In genomic region chr17:35001452-35002152, GRCm38 (mm10) we compare ENCODE assay signal across 7 mouse cellular contexts. TPM values are rescaled to one million over a fixed set of nuclear protein-coding genes. Genes with fewer than 3 reads are reported as not detected.
A peak's percentile ranks its signal among the peaks of the same experiment; 100 is the strongest.
DNase-seq lines count a peak whose midpoint lies in the region; ATAC-seq and TF ChIP-seq lines count a peak whose summit lies in the region.

No protein-coding gene starts in this region.

- DNase-seq in kidney, adult 18-20 months = no peak
- peak; percentile 56 for DNase-seq in Muller cell, postnatal 12 days (ENCODE audit: inconsistent ontology term)
- peak; percentile 46 for DNase-seq in stomach, postnatal 0 days (ENCODE audit: low spot score)

- peaks cover 46% of the 10 kb centered on the region for H3K36me3 ChIP-seq in kidney, embryonic 16.5 days (ENCODE audit: insufficient read depth, low read length)
- peaks cover 51% of the 10 kb centered on the region for H3K36me3 ChIP-seq in embryonic facial prominence, embryonic 13.5 days
- peaks cover 18% of the 10 kb centered on the region; the same call in 1 of the 2 replicates for H3K36me3 ChIP-seq in intestine, embryonic 16.5 days (ENCODE audit: control insufficient read depth, insufficient read depth, low read length)
- peaks cover 56% of the 10 kb centered on the region for H3K36me3 ChIP-seq in megakaryocyte, embryonic 14.5 days (replicated peaks; ENCODE audit: low read length)
- H3K36me3 ChIP-seq in stomach, postnatal 0 days (ENCODE audit: control insufficient read depth, insufficient read depth, low read length) = peaks cover 12% of the 10 kb centered on the region

- peak overlapping the region; percentile 98 for H3K9ac ChIP-seq in kidney, embryonic 16.5 days (replicated peaks; ENCODE audit: low read length)
- H3K9ac ChIP-seq in embryonic facial prominence, embryonic 13.5 days = peak overlapping the region; percentile 98
- H3K9ac ChIP-seq in intestine, embryonic 16.5 days (ENCODE audit: low read depth, low read length) = peak overlapping the region; percentile 98
- H3K9ac ChIP-seq in stomach, postnatal 0 days (ENCODE audit: low read length) = peak overlapping the region; percentile 87

- peaks cover 32% of the 10 kb centered on the region for H3K4me1 ChIP-seq in kidney, embryonic 16.5 days (ENCODE audit: insufficient read depth, low read length)
- H3K4me1 ChIP-seq in embryonic facial prominence, embryonic 13.5 days = peaks cover 33% of the 10 kb centered on the region
- H3K4me1 ChIP-seq in intestine, embryonic 16.5 days (ENCODE audit: control insufficient read depth, insufficient read depth, low read length) = peaks cover 20% of the 10 kb centered on the region
- peaks cover 74% of the 10 kb centered on the region for H3K4me1 ChIP-seq in megakaryocyte, embryonic 14.5 days
- peaks cover 9% of the 10 kb centered on the region for H3K4me1 ChIP-seq in stomach, postnatal 0 days (replicated peaks; ENCODE audit: control insufficient read depth, insufficient read depth)

- TF ChIP-seq EP300 in stomach, postnatal 0 days (optimal IDR thresholded peaks at IDR 0.05) = no peak

- H3K9me3 ChIP-seq in kidney, embryonic 16.5 days (ENCODE audit: low read length) = peaks cover 1% of the 10 kb centered on the region; the same call in 1 of the 2 replicates
- no peaks in the 10 kb centered on the region for H3K9me3 ChIP-seq in embryonic facial prominence, embryonic 13.5 days
- no peaks in the 10 kb centered on the region for H3K9me3 ChIP-seq in intestine, embryonic 16.5 days (ENCODE audit: control insufficient read depth, low read length)
- no peaks in the 10 kb centered on the region for H3K9me3 ChIP-seq in megakaryocyte, embryonic 14.5 days
- H3K9me3 ChIP-seq in stomach, postnatal 0 days (ENCODE audit: control insufficient read depth, low read length) = no peaks in the 10 kb centered on the region

- peak overlapping the region; percentile 100 for H3K4me2 ChIP-seq in kidney, embryonic 16.5 days (replicated peaks; ENCODE audit: low read depth, low read length)
- peak overlapping the region; percentile 99 for H3K4me2 ChIP-seq in embryonic facial prominence, embryonic 13.5 days
- peak overlapping the region; percentile 97 for H3K4me2 ChIP-seq in intestine, embryonic 16.5 days (ENCODE audit: low read depth, low read length)
- H3K4me2 ChIP-seq in stomach, postnatal 0 days (replicated peaks; ENCODE audit: low read depth) = peak overlapping the region; percentile 99

- peak overlapping the region; percentile 97 for H3K27ac ChIP-seq in kidney, embryonic 16.5 days (ENCODE audit: low read length)
- peak overlapping the region; percentile 99 for H3K27ac ChIP-seq in embryonic facial prominence, embryonic 13.5 days
- H3K27ac ChIP-seq in intestine, embryonic 16.5 days (ENCODE audit: low read length) = peak overlapping the region; percentile 98
- H3K27ac ChIP-seq in stomach, postnatal 0 days (replicated peaks) = peak overlapping the region; percentile 98

- TF ChIP-seq CTCF in stomach, postnatal 0 days (IDR thresholded peaks at IDR 0.05; ENCODE audit: low read depth) = no peak

- peak; percentile 29 for ATAC-seq in kidney, embryonic 16.5 days (ENCODE audit: low FRiP score, low TSS enrichment)
- peak; percentile 2; the same call in 1 of the 2 replicates for ATAC-seq in embryonic facial prominence, embryonic 13.5 days (ENCODE audit: insufficient number of reproducible peaks, insufficient read depth, low FRiP score, low TSS enrichment, low read depth)
- ATAC-seq in intestine, embryonic 16.5 days = no peak; the same call in 1 of the 2 replicates
- no peak; the same call in 1 of the 2 replicates for ATAC-seq in stomach, postnatal 0 days (ENCODE audit: low FRiP score, low TSS enrichment)

- H3K4me3 ChIP-seq in kidney, embryonic 16.5 days (ENCODE audit: low read length) = peak overlapping the region; percentile 93
- peak overlapping the region; percentile 90 for H3K4me3 ChIP-seq in embryonic facial prominence, embryonic 13.5 days
- peak overlapping the region; percentile 98 for H3K4me3 ChIP-seq in intestine, embryonic 16.5 days (ENCODE audit: low read length)
- peak overlapping the region; percentile 100 for H3K4me3 ChIP-seq in megakaryocyte, embryonic 14.5 days (replicated peaks)
- peak overlapping the region; percentile 76 for H3K4me3 ChIP-seq in stomach, postnatal 0 days (ENCODE audit: low read depth, low read length)

- no peaks in the 10 kb centered on the region for H3K27me3 ChIP-seq in kidney, embryonic 16.5 days (ENCODE audit: insufficient read depth, low read length)
- no peaks in the 10 kb centered on the region for H3K27me3 ChIP-seq in embryonic facial prominence, embryonic 13.5 days
- no peaks in the 10 kb centered on the region for H3K27me3 ChIP-seq in intestine, embryonic 16.5 days (replicated peaks; ENCODE audit: control insufficient read depth, insufficient read depth, low read length)
- no peaks in the 10 kb centered on the region for H3K27me3 ChIP-seq in megakaryocyte, embryonic 14.5 days (replicated peaks)
- no peaks in the 10 kb centered on the region for H3K27me3 ChIP-seq in stomach, postnatal 0 days (ENCODE audit: control insufficient read depth, insufficient read depth, low read length)

- WGBS in kidney, embryonic 16.5 days = 0% methylated on average over 35 of the region's 35 CpGs
- under 1% methylated on average over 35 of the region's 35 CpGs for WGBS in embryonic facial prominence, embryonic 13.5 days
- WGBS in intestine, embryonic 16.5 days = under 1% methylated on average over 35 of the region's 35 CpGs
- under 1% methylated on average over 35 of the region's 35 CpGs for WGBS in stomach, postnatal 0 days

RNA-seq across cellular contexts. Expression of gene Vars, which starts 0.8 kb away (rescaled TPM):
- 132 and 137 TPM in 2 replicates for polyA plus RNA-seq in kidney, embryonic 16.5 days (2015; fragmentation: Nextera tagmentation; extraction: Ambion mirVana)
- polyA plus RNA-seq in embryonic facial prominence, embryonic 13.5 days (2015; fragmentation: Nextera tagmentation; extraction: Ambion mirVana) = 102 and 112 TPM in 2 replicates
- polyA plus RNA-seq in intestine, embryonic 16.5 days (2015; fragmentation: Nextera tagmentation; extraction: Ambion mirVana) = 112 and 119 TPM in 2 replicates
- 188 and 650 TPM in 2 replicates for polyA plus RNA-seq in megakaryocyte, embryonic 14.5 days (2012; ENCODE audit: insufficient read depth, low replicate concordance)
- 35.5 and 40.2 TPM in 2 replicates for polyA plus RNA-seq in stomach, postnatal 0 days (2015; fragmentation: Nextera tagmentation; extraction: Ambion mirVana)

RNA-seq across cellular contexts. Expression of gene Vwa7, which starts 14.8 kb away (rescaled TPM):
- polyA plus RNA-seq in kidney, embryonic 16.5 days (2015; fragmentation: Nextera tagmentation; extraction: Ambion mirVana) = 0.21 and 0.31 TPM in 2 replicates
- 0.33 and 0.38 TPM in 2 replicates for polyA plus RNA-seq in embryonic facial prominence, embryonic 13.5 days (2015; fragmentation: Nextera tagmentation; extraction: Ambion mirVana)
- polyA plus RNA-seq in intestine, embryonic 16.5 days (2015; fragmentation: Nextera tagmentation; extraction: Ambion mirVana) = 0.18 and 0.27 TPM in 2 replicates
- 0.38 and 0.40 TPM in 2 replicates for polyA plus RNA-seq in megakaryocyte, embryonic 14.5 days (2012; ENCODE audit: insufficient read depth, low replicate concordance)
- 0.28 and 0.36 TPM in 2 replicates for polyA plus RNA-seq in stomach, postnatal 0 days (2015; fragmentation: Nextera tagmentation; extraction: Ambion mirVana)

RNA-seq across cellular contexts. Expression of gene Lsm2, which starts 19.9 kb away (rescaled TPM):
- 206 and 230 TPM in 2 replicates for polyA plus RNA-seq in kidney, embryonic 16.5 days (2015; fragmentation: Nextera tagmentation; extraction: Ambion mirVana)
- 190 and 227 TPM in 2 replicates for polyA plus RNA-seq in embryonic facial prominence, embryonic 13.5 days (2015; fragmentation: Nextera tagmentation; extraction: Ambion mirVana)
- polyA plus RNA-seq in intestine, embryonic 16.5 days (2015; fragmentation: Nextera tagmentation; extraction: Ambion mirVana) = 159 and 181 TPM in 2 replicates
- polyA plus RNA-seq in megakaryocyte, embryonic 14.5 days (2012; ENCODE audit: insufficient read depth, low replicate concordance) = 64.3 and 95.0 TPM in 2 replicates
- polyA plus RNA-seq in stomach, postnatal 0 days (2015; fragmentation: Nextera tagmentation; extraction: Ambion mirVana) = 69.2 and 75.1 TPM in 2 replicates

RNA-seq across cellular contexts. Expression of gene Sapcd1, which starts 26.2 kb away (rescaled TPM):
- 5.7 and 7.1 TPM in 2 replicates for polyA plus RNA-seq in kidney, embryonic 16.5 days (2015; fragmentation: Nextera tagmentation; extraction: Ambion mirVana)
- 14.2 and 19.5 TPM in 2 replicates for polyA plus RNA-seq in embryonic facial prominence, embryonic 13.5 days (2015; fragmentation: Nextera tagmentation; extraction: Ambion mirVana)
- 11.3 TPM in 2 replicates for polyA plus RNA-seq in intestine, embryonic 16.5 days (2015; fragmentation: Nextera tagmentation; extraction: Ambion mirVana)
- 4.1 and 5.4 TPM in 2 replicates for polyA plus RNA-seq in megakaryocyte, embryonic 14.5 days (2012; ENCODE audit: insufficient read depth, low replicate concordance)
- polyA plus RNA-seq in stomach, postnatal 0 days (2015; fragmentation: Nextera tagmentation; extraction: Ambion mirVana) = 8.0 and 8.2 TPM in 2 replicates

RNA-seq across cellular contexts. Expression of gene Hspa1l, which starts 29.1 kb away (rescaled TPM):
- polyA plus RNA-seq in kidney, embryonic 16.5 days (2015; fragmentation: Nextera tagmentation; extraction: Ambion mirVana) = 1.0 and 1.3 TPM in 2 replicates
- 0.77 and 0.85 TPM in 2 replicates for polyA plus RNA-seq in embryonic facial prominence, embryonic 13.5 days (2015; fragmentation: Nextera tagmentation; extraction: Ambion mirVana)
- 0.38 and 0.57 TPM in 2 replicates for polyA plus RNA-seq in intestine, embryonic 16.5 days (2015; fragmentation: Nextera tagmentation; extraction: Ambion mirVana)
- not detected in 2 replicates for polyA plus RNA-seq in megakaryocyte, embryonic 14.5 days (2012; ENCODE audit: insufficient read depth, low replicate concordance)
- 0.25 and 0.48 TPM in 2 replicates for polyA plus RNA-seq in stomach, postnatal 0 days (2015; fragmentation: Nextera tagmentation; extraction: Ambion mirVana)

Comparison
In these comparisons a context has a peak if more than half of its experiments do, and no peak if none do; other contexts are left out.
1. ATAC-seq: peak in kidney, embryonic 16.5 days (single experiment) and embryonic facial prominence, embryonic 13.5 days (single experiment); none in intestine, embryonic 16.5 days (single experiment) and stomach, postnatal 0 days (single experiment).
2. Peak in every context shown above with its lines, with median percentiles within 50 percentile points of each other: H3K27ac ChIP-seq, H3K4me2 ChIP-seq, H3K4me3 ChIP-seq and H3K9ac ChIP-seq.